Mouse (Mus musculus) splenic B cell, adult 2 months (primary cell): ENCODE measurements around the gene Ccm2l.

ENCODE experiments used
- DNase-seq: peaks from one replicate; pipeline ENCODE4 v3.0.0-alpha.2; 2011; ENCODE audit warnings: low read depth, low spot score
- H3K27me3 ChIP-seq: 2 replicates; pipeline ENCODE4 v1.6.1; 2012; ENCODE audit warnings: mild to moderate bottlenecking, low read length, moderate library complexity, mixed read lengths; ENCODE audit not compliant: control insufficient read depth, poor library complexity, insufficient read depth, severe bottlenecking
- H3K36me3 ChIP-seq: 2 replicates; pipeline ENCODE4 v1.6.1; 2012; ENCODE audit warnings: mild to moderate bottlenecking, low read length, moderate library complexity, mixed read lengths; ENCODE audit not compliant: control insufficient read depth, poor library complexity, insufficient read depth, severe bottlenecking

The Ccm2l gene

DNA sequence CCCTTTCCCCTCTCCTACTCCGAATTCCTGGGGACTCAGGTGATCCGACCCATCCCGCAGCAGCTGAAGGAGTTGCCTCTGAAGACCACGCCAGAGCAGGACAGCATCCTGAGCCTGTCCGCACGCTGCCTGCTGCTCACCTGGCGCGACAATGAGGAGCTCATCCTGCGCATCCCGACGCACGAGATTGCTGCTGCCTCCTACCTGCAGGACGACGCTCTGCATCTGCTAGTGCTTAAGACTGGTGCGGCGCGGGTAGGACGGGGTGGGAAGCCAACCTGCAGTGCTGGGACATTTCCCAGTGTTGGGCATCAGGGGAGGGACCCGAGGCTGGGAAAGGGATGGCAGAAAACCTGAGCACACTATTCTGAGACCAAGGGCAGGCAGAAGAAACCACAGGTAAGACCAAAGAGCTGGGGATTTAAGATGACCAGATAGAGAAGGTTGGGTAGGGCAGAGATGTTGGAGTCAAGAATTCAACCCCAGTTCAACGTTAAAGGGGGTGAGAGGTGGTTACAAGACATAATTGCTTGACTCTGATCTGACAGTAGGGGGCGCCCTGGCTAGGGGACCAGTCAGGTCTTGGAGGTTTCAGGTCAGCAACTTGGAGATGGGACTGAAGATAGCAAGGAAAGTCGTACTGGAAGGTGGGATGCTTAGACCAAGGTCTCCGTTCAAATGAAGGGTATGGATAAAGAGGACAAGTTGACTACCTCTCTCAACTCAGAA, 5.2 kb downstream of the Ccm2l start:
- DNase-seq, result peak; percentile 62
- Histone ChIP-seq H3K36me3 (no peaks in the 10 kb centered on the region), H3K27me3 (no peaks in the 10 kb centered on the region)

GRCm38 (mm10) chr2:153071491-153072184, 5.9 kb downstream of the Ccm2l start:
- H3K36me3 ChIP-seq, result no peaks in the 10 kb centered on the region
- DNase-seq, result no peak
- H3K27me3 ChIP-seq, result no peaks in the 10 kb centered on the region

DNA sequence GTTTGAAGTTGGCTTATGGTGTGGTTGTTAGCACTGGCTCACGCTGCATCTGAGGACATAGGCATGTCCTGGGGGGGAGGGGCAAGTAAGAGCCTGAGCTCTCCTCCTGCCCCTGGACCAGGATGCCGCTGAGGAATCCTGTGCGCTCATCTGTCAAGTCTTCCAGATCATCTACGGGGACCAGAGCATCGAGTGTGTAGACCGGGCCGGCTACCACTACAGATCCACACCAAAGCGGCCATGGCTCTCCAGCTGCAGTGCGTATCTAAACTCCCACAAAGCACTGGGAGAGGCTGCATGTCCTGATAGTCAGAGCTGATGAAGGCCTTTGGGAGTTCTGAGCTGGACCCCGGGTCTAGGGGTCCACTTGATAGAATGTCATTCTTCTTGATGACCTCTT, 8.9 kb downstream of the Ccm2l start:
- no peak for DNase-seq
- Histone ChIP-seq H3K27me3 (no peaks in the 10 kb centered on the region), H3K36me3 (no peaks in the 10 kb centered on the region)

DNA sequence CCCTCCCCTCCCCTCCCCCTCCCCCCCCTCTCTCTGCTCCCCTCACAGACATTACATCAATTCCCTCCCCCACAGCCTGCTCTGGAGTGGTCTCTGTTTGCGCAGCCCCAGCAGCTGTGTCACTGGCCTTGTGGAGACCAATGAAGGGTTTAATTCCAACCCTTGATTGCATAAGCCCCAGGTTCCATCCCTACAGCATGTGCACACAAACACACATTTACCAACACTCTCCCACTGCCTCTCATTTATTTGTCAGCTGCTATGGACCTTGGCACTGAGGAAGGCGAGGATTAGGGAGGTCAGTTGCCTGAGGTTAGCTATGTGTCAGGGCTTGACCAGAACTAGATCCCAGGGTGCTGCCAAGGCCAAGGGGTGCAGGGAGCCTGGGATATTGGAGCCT, 10.2 kb downstream of the Ccm2l start:
- no peak for DNase-seq
- Histone ChIP-seq H3K36me3 (no peaks in the 10 kb centered on the region), H3K27me3 (no peaks in the 10 kb centered on the region)

GRCm38 (mm10) chr2:153080841-153081523, 15.2 kb downstream of the Ccm2l start:
- H3K36me3 ChIP-seq, result no peaks in the 10 kb centered on the region
- peak; percentile 96 for DNase-seq
- no peaks in the 10 kb centered on the region for H3K27me3 ChIP-seq

DNA sequence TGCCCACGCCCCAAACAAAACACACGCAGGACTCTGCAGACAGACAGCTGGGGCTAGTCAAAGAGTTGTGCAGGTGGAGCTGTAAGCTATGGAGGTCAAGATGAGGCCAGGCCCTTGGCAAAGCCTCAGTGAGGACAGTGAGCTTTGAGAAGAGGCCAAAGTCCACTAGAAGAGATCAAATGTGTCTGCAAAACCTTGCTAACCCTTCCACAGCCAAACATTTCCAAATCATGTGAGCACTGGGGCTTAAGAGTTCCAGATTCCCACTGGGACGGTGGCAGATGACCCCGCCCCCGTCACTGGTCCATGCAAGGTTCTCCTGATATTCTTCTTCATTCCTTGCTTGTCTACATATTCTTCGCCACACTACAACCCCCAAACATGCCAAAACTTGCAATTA, 16.1 kb downstream of the Ccm2l start:
- H3K36me3 ChIP-seq, result no peaks in the 10 kb centered on the region
- DNase-seq, result no peak
- H3K27me3 ChIP-seq, result no peaks in the 10 kb centered on the region

GRCm38 (mm10) chr2:153083275-153083674, 17.5 kb downstream of the Ccm2l start:
- Histone ChIP-seq H3K36me3 (no peaks in the 10 kb centered on the region), H3K27me3 (no peaks in the 10 kb centered on the region)
- DNase-seq, result no peak

DNA sequence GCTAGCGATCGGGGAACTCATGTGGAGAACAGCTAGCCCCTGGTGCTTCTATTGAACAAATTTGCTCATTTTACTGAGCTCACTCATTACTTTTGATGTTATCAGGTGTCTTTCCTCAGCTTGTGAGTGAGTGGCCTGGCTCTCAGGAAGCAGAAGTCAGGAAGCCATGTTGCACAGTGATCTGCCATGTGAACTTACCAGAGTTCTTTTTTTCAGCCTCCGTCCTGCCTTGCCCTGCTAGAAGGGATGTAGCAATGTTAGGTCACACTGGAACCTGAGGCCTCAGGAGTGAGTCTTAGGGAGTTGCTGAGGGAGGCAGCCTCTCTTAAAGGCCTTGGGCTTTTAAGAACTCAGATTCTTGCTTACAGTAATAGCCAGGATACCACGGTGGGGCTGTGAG, 18.1 kb downstream of the Ccm2l start:
- DNase-seq, result no peak
- Histone ChIP-seq H3K36me3 (no peaks in the 10 kb centered on the region), H3K27me3 (no peaks in the 10 kb centered on the region)

- no peaks in the 10 kb centered on the region for H3K27me3 ChIP-seq
- DNase-seq, result peak; percentile 77
- no peaks in the 10 kb centered on the region for H3K36me3 ChIP-seq
These were observed 18.7 kb downstream of the Ccm2l start for GRCm38 (mm10) chr2:153084261-153084976.

- H3K27me3 ChIP-seq, result no peaks in the 10 kb centered on the region
- no peaks in the 10 kb centered on the region for H3K36me3 ChIP-seq
- no peak for DNase-seq
These were observed 19.8 kb downstream of the Ccm2l start for GRCm38 (mm10) chr2:153085556-153085955.

DNA sequence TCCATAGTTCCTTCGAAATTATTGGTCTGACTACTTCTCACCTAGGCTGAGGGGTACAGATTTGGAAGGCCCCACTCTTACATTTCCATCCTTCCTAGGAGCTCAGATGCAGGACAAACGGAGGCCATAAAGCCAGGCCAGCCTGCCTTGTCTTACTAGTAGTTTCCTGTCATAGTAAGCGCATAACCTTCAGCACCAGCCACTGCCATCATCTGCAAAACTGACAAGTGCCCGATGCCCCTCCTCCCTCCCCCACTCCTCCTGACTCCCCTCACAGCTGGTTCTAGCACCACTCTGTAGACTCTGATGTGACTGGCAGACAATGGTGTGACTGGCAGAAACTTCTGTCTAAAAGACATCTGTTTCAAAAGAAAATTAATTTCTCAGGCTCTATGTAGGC, 20.4 kb downstream of the Ccm2l start:
- Histone ChIP-seq H3K36me3 (no peaks in the 10 kb centered on the region), H3K27me3 (no peaks in the 10 kb centered on the region)
- no peak for DNase-seq

- no peak for DNase-seq
- Histone ChIP-seq H3K36me3 (no peaks in the 10 kb centered on the region), H3K27me3 (no peaks in the 10 kb centered on the region)
These were observed 21.3 kb downstream of the Ccm2l start for GRCm38 (mm10) chr2:153087091-153087490.

- no peaks in the 10 kb centered on the region for H3K36me3 ChIP-seq
- DNase-seq, result no peak
- no peaks in the 10 kb centered on the region for H3K27me3 ChIP-seq
These were observed 23.6 kb downstream of the Ccm2l start for GRCm38 (mm10) chr2:153089316-153089715.

GRCm38 (mm10) chr2:153090551-153091165, 24.9 kb downstream of the Ccm2l start:
- no peaks in the 10 kb centered on the region for H3K27me3 ChIP-seq
- H3K36me3 ChIP-seq, result no peaks in the 10 kb centered on the region
- peak; percentile 94 for DNase-seq
